Mouse (Mus musculus) ES-E14 (cell line): ENCODE measurements around the gene Pex16.

Experiments
- MAFK ChIP-seq: IDR thresholded peaks from 2 replicates; pipeline ENCODE4 v1.6.1; 2014; ENCODE audit warnings: mild to moderate bottlenecking, low read depth, low read length, inconsistent platforms; ENCODE audit not compliant: insufficient read depth
- ZC3H11A ChIP-seq: IDR thresholded peaks from 2 replicates; pipeline ENCODE4 v1.6.1; 2012; ENCODE audit warnings: low read depth, mild to moderate bottlenecking, inconsistent platforms, low read length, borderline replicate concordance
- ZNF384 ChIP-seq: IDR thresholded peaks from 2 replicates; pipeline ENCODE4 v1.6.1; 2012; ENCODE audit warnings: low read depth, low read length, inconsistent platforms

GRCm38 (mm10) chr2:92370375-92370774, 4.1 kb upstream of the Pex16 start:
- no peak for TF ChIP-seq ZNF384
- no peak for TF ChIP-seq ZC3H11A
- TF ChIP-seq MAFK: no peak
